In genomic region chr9:21435777-21436635, GRCm38 (mm10) we compare ENCODE assay signal across 9 mouse cellular contexts. TPM values are rescaled to one million over a fixed set of nuclear protein-coding genes. Genes with fewer than 3 reads are reported as not detected.
DNase-seq lines count a peak whose midpoint lies in the region; ATAC-seq and TF ChIP-seq lines count a peak whose summit lies in the region.
"Had no signal": no experiment of that assay in that cellular context is flagged by ENCODE, and none has a peak within 500 bp of the region (broad histone marks: within the 10 kb centered on the region; RNA-seq: fewer than 3 reads in every experiment).

No protein-coding gene starts in this region.

- DNase-seq in left cerebral cortex, adult 2 months (ENCODE audit: extremely low spot score in 1 of 2, low spot score in 2 of 2): no peak
- DNase-seq in left cerebral cortex, postnatal 4 days: no peak
- peak; percentile 78 for DNase-seq in lung, postnatal 36 days
- DNase-seq in thymus, postnatal 14 days: peak; percentile 84
- no peak for DNase-seq in frontal cortex, postnatal 10 days (ENCODE audit: low spot score in 2 of 2)
- DNase-seq in embryo, embryonic 11 days: no peak

- peak overlapping the region; percentile 59 for H3K27ac ChIP-seq in left cerebral cortex, adult 2 months
- peak overlapping the region; percentile 17 for H3K27ac ChIP-seq in embryonic fibroblast, embryonic 13.5 days (ENCODE audit: insufficient read depth, low read length)
- no peak overlapping the region for H3K27ac ChIP-seq in forebrain, embryonic 16.5 days (ENCODE audit: low read length)
- H3K27ac ChIP-seq: neural tube, embryonic 13.5 days had no signal

- H3K9ac ChIP-seq in forebrain, embryonic 16.5 days (replicated peaks; ENCODE audit: low read depth, low read length): no peak overlapping the region
- H3K9ac ChIP-seq: neural tube, embryonic 13.5 days had no signal

- peaks cover 17% of the 10 kb centered on the region for H3K4me1 ChIP-seq in embryonic fibroblast, embryonic 13.5 days (ENCODE audit: control insufficient read depth, insufficient read depth, low read length)
- peaks cover 16% of the 10 kb centered on the region for H3K4me1 ChIP-seq in forebrain, embryonic 16.5 days (replicated peaks; ENCODE audit: control insufficient read depth, insufficient read depth, low read length)

- H3K4me3 ChIP-seq in left cerebral cortex, adult 2 months: no peak overlapping the region
- no peak overlapping the region for H3K4me3 ChIP-seq in embryonic fibroblast, embryonic 13.5 days (ENCODE audit: insufficient read depth, low read length)
- no peak overlapping the region for H3K4me3 ChIP-seq in forebrain, embryonic 16.5 days (replicated peaks; ENCODE audit: low read length)
- H3K4me3 ChIP-seq: neural tube, embryonic 13.5 days had no signal

- H3K36me3 ChIP-seq in forebrain, embryonic 16.5 days (ENCODE audit: control insufficient read depth, insufficient read depth): no peaks in the 10 kb centered on the region
- H3K36me3 ChIP-seq: neural tube, embryonic 13.5 days had no signal

- H3K9me3 ChIP-seq in forebrain, embryonic 16.5 days (ENCODE audit: control insufficient read depth, low read length): no peaks in the 10 kb centered on the region
- H3K9me3 ChIP-seq: neural tube, embryonic 13.5 days had no signal

- WGBS in forebrain, embryonic 16.5 days: 94% methylated on average over 7 of the region's 7 CpGs

- H3K27me3 ChIP-seq in forebrain, embryonic 16.5 days (replicated peaks; ENCODE audit: control insufficient read depth, insufficient read depth, low read length): no peaks in the 10 kb centered on the region
- H3K27me3 ChIP-seq: neural tube, embryonic 13.5 days had no signal

- no peak for TF ChIP-seq CTCF in left cerebral cortex, adult 2 months (IDR thresholded peaks at IDR 0.05)
- no peak for TF ChIP-seq CTCF in embryonic fibroblast, embryonic 13.5 days (IDR thresholded peaks at IDR 0.05; ENCODE audit: borderline replicate concordance, insufficient read depth, low read length)

- no peak for ATAC-seq in forebrain, embryonic 16.5 days

- TF ChIP-seq POLR2A in embryonic fibroblast, embryonic 13.5 days (IDR thresholded peaks at IDR 0.05; ENCODE audit: low read depth, low read length): no peak

- intact Hi-C loops in left cerebral cortex, adult 2 months (cut with DNase I): no loop called here
- intact Hi-C loops in left cerebral cortex, postnatal 4 days (cut with DNase I): no loop called here

- H3K4me2 ChIP-seq in forebrain, embryonic 16.5 days (ENCODE audit: low read length): no peak overlapping the region
- H3K4me2 ChIP-seq: neural tube, embryonic 13.5 days had no signal

RNA-seq across cellular contexts. Expression of gene Dnm2, which starts 11.3 kb away (rescaled TPM):
- total RNA-seq in left cerebral cortex, adult 2 months (2021): 10 to 100 TPM; 56.1 to 61.0 TPM
- 10 to 100 TPM; 87.1 to 92.7 TPM for total RNA-seq in left cerebral cortex, postnatal 4 days (2021)
- polyA plus RNA-seq in embryonic fibroblast, embryonic 13.5 days (2011; ENCODE audit: insufficient read length, low read depth, missing spikeins): 77.2 and 93.4 TPM in 2 replicates
- polyA plus RNA-seq in forebrain, embryonic 16.5 days (2015; fragmentation: Nextera tagmentation; extraction: Ambion mirVana): 76.1 and 82.5 TPM in 2 replicates

RNA-seq across cellular contexts. Expression of gene Qtrt1, which starts 24.4 kb away (rescaled TPM):
- 10 to 100 TPM; 26.2 to 35.7 TPM for total RNA-seq in left cerebral cortex, adult 2 months (2021)
- total RNA-seq in left cerebral cortex, postnatal 4 days (2021): 10 to 100 TPM; 38.2 to 41.0 TPM
- polyA plus RNA-seq in embryonic fibroblast, embryonic 13.5 days (2011; ENCODE audit: insufficient read length, low read depth, missing spikeins): 30.0 and 35.8 TPM in 2 replicates
- 48.4 and 53.8 TPM in 2 replicates for polyA plus RNA-seq in forebrain, embryonic 16.5 days (2015; fragmentation: Nextera tagmentation; extraction: Ambion mirVana)

Comparison
In these comparisons a context has a peak if more than half of its experiments do, and no peak if none do; other contexts are left out.
1. DNase-seq: peak in lung, postnatal 36 days (single experiment) and thymus, postnatal 14 days (single experiment); none in left cerebral cortex, adult 2 months (0 of 2), left cerebral cortex, postnatal 4 days (single experiment), frontal cortex, postnatal 10 days (0 of 2) and embryo, embryonic 11 days (single experiment).